Mouse (Mus musculus) heart, postnatal 25 days (tissue): ENCODE measurements around the gene Men1. TPM values are rescaled to one million over a fixed set of nuclear protein-coding genes. Genes with fewer than 3 reads are reported as not detected.
A peak's percentile ranks its signal among the peaks of the same experiment; 100 is the strongest.
"Not testable (repeated sequence)": the region's sequence is repeated elsewhere in the genome, so short reads cannot be mapped to it uniquely, and the experiment has no call there.

Experiments used
- DNase-seq: peaks from one replicate; pipeline ENCODE4 v3.0.0; 2022; ENCODE audit warnings: low spot score
- intact Hi-C: fragments of 180-260 bp; cut with DNase I; formaldehyde crosslinking; loops from one replicate; pipeline ENCODE4 v1.15.1; 2025
- total RNA-seq, 2 experiments: library from RNA; stranded (reverse); gene quantifications; 2 replicates each; pipeline ENCODE4 v1.2.3; 2021

The Men1 gene
- 10 to 100 TPM; 12.4 to 14.5 TPM for total RNA-seq

DNA sequence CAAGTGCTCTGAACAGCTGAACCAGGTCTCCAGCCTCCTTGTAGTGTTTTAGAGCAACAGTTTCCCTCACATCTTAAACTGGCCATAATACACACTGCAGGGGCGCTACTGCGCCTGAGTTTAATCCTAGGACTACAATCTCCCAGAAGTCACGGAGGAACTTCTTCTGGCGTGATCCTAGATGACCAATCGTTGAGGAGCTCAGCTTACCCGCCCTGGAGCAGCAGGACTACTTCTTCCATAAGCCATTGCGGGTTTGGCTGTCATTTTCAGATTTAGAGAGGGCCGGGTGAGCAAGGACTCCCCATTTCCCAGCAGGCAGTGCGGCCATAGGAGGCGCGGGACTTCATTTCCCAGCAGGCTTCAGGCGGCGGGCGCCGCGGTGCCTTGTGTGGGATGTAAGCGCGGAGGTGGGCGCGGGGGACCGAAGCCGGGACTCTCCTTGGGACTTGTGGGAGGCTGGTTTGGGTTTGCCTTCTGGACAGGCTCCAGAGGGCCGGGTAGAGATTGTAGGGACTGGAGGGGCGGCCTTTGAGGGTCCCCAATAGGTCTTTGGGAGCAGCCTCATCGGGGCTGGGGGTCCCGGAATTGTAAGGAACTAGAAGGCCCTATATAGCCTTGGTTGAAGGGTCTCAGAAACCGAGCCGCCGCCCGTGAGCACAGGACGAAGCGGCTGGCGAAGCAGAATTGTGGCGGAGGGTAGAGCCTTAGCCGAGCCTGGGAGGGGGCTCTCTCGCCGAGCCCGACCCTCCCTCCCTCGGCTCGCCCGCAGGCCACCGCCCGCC, at the start of gene Men1:
Gene Men1, plus strand, starts transcription at position 307 of the 785 bp plus-strand sequence.
- DNase-seq: peak; percentile 94
- intact Hi-C loops: loop anchor here (10.0 kb wide), 2 partner anchors 210 to 250 kb away; partner anchors contain the start of genes Cdca5, Gm28374, Snx15 and Tmem262

GRCm38 (mm10) chr19:6285226-6285625, 49.6 kb upstream of the Men1 start:
- intact Hi-C loops: no loop called here
- DNase-seq: no peak

DNA sequence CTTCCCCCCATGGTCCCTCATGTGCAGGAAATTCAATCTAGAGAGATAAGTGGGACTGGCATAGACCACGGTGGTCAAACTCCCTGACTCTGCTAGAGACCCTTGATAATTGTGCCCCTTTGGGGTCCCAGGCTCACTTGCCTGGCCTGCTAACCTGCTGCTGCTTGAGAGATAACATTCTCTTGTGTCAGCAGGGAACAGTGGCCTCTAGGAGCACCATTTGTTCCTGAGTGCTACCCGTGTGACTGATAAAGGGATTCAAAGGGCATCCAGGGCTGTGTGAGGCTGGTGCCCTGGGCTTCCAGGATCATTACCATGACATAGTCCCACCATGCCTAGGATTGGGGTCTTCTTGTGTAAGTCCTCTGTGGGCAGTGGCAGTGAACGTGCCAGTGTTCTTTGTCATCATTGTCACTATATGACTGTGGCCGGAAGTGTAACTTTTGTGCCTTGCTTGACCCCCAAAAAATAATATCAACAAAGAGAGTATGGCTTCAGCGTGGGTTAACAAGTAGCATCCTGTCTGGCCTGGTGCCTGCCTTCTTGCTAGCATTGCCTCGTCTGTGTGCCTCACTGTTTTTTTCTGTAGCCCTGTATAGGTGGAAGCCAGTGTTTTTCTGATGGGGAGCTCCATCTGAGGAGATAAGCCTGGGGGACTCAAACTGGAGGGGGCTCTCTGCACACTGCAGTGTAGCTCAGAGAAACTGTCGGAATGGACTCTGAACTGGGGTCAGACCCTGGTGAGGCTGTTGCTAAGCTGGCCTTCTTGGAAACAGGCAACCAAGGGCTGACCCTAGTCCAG, 48.9 kb upstream of the Men1 start:
- DNase-seq: no peak
- intact Hi-C loops: no loop called here

DNA sequence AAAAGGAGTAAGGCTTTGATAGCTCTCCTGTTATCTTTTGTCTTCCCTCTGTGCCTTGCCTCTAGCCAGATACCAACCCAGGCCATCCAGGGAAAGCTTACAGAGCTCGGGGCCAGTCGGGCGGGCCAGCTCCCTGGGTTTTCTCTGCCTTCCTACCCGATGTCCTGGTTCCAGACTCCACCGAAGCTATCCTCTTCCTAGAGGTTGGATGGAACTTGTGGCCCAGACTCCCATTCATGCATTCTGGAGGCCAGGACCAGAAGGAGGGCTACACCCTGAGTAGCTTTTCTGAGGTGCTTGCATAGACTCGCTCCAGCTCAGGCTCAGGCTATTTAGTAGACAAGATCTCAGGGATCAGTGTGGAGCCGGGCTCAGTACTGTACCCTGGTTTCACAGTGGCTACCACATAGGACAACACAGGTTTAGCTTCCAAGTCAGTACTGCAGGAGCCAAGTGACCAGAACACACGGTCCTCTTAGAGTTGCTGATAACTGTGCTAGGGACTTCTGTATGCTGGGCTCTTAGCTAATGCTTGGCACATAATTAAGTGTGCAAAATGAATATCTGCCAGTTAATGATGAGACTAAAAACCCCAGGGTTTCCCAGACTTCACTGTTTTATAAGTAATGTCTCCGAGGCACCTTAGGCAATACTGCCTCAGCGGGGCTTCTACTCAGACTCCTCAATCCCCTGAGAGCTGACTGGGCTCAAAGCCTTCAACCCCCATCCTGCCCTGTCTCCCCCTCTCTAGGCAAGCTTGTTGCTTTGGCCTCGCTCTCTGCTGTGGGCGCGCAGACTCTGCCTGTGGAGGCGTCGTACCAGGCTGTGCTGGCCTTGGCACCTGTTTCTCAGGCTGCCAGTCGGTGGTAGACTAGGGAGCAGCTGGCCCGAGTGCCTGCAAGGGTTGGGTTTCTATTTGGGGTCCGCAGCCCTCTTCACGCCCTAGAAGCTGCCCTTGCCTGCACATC, 48.1 kb upstream of the Men1 start:
- intact Hi-C loops: no loop called here
- peak; percentile 55 for DNase-seq

DNA sequence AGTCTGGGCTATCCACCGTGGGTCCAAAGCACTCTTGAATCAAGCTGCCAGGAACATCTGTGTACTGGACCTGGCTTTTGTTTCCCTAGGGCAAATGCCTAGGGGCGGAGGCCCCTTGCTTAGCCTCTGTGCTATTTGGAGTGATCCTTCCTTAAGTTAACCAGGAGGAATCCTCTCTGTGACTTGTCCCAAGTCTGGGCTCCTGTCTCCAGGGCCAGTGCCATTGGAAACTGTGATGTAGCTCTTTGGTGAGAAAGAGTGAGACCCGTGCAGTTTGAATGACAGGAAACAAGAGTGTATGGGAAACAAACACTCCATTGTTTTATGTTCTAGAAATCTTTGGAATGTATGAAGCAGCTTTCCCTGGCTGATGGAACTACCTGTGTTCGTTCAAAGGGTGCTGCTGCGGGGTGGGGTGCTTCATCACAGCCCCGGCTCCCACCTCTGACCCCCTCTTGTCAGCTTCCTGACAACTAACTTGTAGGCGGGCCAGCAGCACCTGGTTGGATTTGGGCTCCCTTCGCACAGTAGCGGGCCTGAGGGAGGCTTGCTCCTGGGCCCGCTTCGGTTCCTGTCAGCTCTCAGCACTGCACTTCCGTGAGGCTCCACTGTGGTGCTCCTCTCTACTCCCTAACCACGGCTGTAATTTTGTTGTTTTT, 46.4 kb upstream of the Men1 start:
- intact Hi-C loops: no loop called here
- DNase-seq: peak; percentile 59

DNA sequence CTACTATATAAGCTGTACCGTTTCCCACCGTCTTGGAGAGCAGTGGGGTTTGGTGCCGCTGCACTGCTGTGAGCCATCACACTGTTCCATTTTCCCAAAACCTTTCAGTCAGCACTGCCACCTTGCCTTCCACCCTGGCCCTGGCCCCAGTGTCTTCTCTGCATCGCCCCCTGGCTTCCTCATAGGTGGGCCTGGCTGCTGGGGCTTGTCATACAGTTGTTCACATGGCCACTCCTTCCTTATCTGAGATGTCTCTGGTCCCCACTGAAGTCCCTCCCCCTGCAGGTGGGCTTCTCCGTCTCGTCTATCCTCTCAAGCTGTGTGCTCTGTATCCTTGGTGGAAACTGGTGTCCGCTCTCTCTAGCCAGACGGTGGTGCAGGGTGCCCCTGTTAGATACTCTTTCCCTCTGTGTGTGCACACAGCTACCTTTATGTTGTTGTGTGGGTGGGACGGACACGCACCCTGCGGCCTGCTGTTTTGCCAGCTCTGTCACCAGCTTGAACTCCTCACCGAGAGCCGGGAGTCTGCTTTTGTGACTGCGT, 45.0 kb upstream of the Men1 start:
- intact Hi-C loops: no loop called here
- no peak for DNase-seq

DNA sequence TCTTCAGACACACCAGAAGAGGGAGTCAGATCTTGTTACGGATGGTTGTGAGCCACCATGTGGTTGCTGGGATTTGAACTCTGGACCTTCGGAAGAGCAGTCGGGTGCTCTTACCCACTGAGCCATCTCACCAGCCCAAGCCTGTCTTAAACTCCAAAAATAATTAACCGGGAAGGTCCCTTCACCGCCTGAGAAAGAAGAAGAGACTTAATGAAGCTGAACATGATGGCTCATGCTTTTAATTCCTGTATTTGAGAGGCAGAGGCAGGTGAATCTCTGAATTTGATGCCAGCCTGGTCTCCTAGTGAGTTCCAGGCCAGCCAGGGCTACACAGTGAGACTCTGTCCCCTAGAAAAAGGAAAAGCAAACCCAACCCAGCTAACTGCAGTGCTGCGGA, 44.1 kb upstream of the Men1 start:
- intact Hi-C loops, DNase-seq: not testable (repeated sequence)

DNA sequence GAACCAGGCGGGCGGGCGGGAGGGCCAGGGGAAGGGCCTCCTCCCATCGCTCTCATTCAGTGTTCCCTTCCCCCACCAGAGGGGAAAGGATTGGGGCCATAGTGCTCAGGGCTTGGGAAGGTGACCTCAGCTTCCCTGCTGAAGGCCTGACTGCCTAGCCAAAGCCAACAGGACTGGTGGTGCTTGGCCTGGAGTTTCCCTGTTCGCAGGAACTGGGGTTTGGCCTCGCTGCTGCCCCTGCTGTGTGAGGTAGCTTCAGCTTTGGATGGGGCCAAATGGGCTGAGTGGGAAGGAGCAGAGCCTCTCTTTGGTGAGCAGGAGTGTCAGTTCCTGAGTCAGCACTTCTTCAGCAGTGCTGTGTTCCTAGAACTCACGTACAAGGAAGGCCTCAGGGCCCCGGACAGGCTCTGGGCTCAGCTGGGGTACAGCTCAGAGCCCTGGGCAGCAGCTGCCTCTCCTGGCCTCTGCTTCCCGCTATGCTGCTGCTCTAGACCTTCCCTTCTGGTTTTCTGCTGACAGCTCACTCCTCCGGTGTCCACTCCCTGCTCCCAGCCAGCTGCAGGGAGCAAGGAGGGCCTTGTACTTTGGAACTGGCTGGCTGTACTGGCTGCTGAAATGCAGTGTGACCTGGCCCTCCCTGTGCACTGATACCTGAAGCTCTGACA, 43.5 kb upstream of the Men1 start:
- DNase-seq: peak; percentile 65
- intact Hi-C loops: no loop called here

DNA sequence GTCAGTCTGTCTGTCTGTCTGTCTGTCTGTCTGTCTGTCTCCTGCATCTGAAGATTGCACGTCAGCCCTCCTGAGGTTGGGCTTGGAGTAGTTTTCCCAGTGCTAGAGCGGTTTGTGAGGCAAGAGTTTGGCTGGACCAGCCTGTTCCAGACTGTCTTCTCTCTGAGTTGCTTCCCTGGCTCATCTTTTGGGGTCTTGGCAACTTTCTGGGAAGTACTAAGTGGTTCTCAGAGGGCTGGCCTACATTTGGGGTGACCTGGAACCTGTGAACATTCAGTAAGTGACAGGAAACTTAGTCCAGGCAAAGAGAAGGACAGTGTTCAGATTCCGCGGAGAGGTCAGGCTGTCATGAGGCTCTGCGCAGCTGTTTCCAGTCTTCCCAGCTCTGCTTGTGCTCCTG, 42.5 kb upstream of the Men1 start:
- intact Hi-C loops: no loop called here
- DNase-seq: no peak

DNA sequence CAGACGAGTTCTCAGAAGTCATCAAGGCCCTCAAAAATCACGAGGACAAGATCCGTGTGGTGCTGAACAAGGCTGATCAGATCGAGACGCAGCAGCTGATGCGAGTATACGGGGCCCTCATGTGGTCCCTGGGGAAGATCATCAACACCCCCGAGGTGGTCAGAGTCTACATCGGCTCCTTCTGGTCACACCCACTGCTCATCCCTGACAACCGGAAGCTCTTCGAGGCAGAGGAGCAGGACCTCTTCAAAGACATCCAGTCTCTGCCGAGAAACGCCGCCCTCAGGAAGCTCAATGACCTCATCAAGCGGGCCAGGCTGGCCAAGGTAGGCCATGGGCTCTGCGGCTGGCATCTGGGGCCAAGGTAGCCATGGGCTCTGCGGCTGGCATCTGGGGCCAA, 40.5 kb upstream of the Men1 start:
- DNase-seq: no peak
- intact Hi-C loops: no loop called here

DNA sequence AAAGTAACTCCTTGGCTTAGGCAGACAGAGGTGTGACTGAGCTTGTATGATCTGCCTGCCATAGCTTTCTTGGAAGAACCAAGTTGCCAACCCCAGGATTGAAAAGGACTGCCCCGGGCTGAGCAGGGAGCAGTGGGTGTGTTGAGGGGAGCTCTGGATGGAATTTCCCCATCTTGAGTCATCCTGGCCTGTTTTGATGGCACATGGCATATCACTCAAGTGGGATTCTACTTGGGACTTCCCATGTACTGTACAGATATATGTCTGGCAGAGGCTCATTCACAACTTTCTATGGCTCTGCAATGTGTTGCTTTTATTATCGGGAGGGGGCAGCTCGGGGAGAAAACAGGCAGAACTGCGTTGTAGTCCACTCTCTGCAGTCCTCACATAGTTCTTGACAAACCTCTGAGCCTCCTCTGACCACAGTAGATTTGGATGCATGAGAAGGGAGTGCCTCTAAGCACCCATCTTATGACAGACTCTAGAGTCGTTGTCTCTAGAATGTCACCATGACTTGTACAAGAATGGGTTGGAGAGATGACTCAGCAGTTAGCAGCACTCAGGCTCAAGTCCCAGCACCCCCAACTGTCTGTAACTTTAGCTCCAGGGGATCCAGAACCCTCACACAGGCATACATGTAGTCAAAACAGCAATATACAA, 38.1 kb upstream of the Men1 start:
- no peak for DNase-seq
- intact Hi-C loops: no loop called here

- peak; percentile 60 for DNase-seq
- intact Hi-C loops: no loop called here
These were observed 37.1 kb upstream of the Men1 start for GRCm38 (mm10) chr19:6297641-6298040.

DNA sequence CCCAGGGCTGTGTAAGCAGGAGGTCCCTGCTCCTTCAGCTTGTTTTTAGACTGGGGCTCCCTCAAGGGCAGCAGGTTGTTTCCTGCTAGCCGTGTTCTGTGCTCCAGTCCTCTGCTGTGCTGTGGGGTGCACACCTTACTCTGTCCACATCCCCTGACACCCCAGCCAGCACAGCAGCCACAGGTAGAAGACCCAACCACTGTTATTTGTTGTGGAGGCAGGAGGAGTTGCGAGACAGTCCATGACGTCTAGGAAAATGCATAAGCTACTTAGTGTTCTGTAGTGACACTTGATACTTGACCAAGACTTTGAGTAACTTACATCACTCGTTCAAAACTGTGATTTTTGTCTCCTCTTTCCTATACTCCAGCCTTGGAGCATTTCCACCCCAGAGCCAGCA, 35.8 kb upstream of the Men1 start:
- intact Hi-C loops: no loop called here
- no peak for DNase-seq

DNA sequence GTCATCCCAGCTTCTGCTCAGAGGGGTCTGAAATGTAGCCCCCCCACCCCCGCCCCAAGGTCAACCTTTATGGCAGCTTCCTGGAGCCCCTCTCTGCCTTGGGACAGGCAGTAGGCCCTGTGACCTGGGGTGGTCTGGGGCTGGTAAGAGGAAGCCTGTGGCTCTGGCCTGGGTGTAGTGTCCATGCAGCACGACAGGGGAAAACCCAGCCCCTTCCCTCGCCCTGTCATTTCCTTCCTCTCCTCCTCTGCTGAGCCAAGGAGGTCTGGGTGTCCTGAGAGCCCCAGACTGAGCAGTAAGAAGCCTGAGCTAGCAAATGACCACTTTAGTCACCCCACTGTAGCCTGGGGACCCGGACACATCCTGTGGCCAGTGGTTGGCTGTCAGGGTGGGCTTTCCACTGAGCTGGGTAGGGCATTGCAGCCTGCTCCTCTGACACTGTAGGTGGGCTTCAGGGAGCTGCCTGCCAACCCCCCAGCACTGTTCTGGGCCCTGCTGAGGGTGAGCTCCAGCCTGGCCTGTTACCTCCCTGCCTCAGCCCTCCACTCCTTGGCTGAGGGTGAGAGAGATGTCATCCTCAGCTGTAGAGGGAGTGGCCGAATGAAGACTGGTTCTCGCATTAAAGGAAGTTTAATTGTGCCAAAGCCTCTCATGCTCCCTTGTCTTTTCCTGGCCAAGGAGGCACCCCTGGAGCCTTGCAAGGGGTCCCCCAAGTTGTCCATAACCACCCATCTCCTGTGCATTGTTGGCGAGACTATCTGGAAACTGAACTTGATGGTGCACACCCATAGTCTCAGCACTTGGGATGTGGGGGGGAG, 35.1 kb upstream of the Men1 start:
- peak; percentile 49 for DNase-seq
- intact Hi-C loops: no loop called here

DNA sequence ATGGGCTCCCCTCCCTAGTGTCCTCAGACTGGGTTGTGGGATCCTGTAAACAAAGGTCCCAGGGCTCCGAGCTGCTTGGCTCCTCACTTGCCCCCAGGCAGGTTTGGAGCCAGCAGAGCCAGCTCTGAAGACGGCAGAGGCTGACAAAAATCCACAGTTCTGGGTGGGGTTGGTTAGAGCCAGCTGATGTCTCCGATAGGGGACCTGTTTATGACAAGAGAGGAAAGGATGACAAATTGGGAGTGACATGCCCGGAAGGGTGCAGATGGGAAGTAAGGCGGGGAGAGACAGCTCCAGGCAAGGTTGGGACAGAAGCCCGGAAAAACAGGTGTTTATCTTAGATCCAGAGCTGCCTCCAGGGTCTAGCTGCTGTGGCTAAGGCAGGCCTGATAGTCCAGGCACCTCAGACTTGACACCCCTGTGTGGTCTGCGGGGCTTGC, 34.4 kb upstream of the Men1 start:
- intact Hi-C loops: no loop called here
- peak; percentile 70 for DNase-seq

GRCm38 (mm10) chr19:6302114-6302513, 32.7 kb upstream of the Men1 start:
- intact Hi-C loops: no loop called here
- DNase-seq: no peak

GRCm38 (mm10) chr19:6302522-6302921, 32.3 kb upstream of the Men1 start:
- peak; percentile 77 for DNase-seq
- intact Hi-C loops: no loop called here
